Mouse (Mus musculus) common myeloid progenitor, adult 5-6 weeks (primary cell): Measurements from ENCODE around the gene Dennd6b. TPM values are rescaled to one million over a fixed set of nuclear protein-coding genes. Genes with fewer than 3 reads are reported as not detected.

Experiments
- ATAC-seq: replicated peaks from 2 replicates; pipeline ENCODE4 v1.8.0; 2016; ENCODE audit warnings: low read depth, mild to moderate bottlenecking, moderate TSS enrichment, inconsistent platforms; ENCODE audit not compliant: poor library complexity, severe bottlenecking
- total RNA-seq: library from RNA; stranded (forward); fragments of 200-1000, 187-1606 nt; gene quantifications from 2 replicates; pipeline ENCODE4 v1.2.3, GENCODE M21; 2017

Gene Dennd6b
- total RNA-seq, 1 experiment from 2014 or later = 1.6 TPM

DNA sequence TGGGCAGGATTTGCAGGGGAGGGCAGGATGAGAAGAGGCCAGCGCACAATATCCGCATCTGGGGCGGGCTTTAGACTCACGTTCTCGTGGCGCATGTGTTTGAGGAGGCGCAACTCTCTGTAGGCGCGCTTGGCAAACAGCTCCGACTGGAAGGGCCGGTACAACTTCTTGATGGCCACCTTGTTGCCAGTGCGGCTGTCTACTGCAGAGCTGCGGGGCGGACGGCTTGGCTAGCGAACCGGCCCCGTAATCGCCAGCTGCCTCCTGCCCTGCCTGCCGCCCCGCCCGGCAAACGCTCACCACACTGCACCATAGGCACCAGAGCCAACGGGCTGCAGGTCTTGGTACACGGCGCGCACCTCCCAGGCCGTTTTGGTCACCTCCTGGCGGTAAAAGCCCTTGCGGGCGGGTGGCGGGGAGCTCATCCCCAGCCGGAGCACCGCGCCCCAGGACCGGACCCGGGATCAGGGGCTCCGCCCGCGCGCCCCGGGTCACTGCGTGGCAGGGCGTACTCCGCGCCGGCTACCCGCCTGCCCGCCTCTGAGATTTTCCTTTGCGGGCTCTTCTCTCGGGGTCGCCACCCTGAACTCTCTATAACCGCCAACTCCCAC, 56.1 kb downstream of the Dennd6b start:
- no peak for ATAC-seq

DNA sequence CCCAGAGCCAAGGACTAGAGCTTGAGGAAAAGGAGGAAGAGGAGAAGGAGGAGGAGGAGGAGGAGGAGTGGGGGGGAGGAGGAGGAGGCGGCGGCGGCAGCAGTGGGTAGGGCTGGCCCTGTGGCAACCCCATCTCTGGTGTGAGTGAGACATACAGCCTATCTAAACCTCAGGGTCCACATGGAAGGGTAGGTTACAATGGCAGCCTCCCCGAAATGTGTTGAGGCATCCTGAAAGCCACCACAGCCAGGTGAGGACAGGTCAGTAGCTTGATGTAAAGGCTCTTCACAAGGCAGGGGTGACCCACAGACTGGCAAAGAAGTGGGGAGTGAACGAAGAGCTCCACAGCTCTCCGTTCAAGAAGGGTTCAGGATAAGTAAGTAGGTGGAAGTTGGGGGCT, 57.8 kb downstream of the Dennd6b start:
- no peak for ATAC-seq

DNA sequence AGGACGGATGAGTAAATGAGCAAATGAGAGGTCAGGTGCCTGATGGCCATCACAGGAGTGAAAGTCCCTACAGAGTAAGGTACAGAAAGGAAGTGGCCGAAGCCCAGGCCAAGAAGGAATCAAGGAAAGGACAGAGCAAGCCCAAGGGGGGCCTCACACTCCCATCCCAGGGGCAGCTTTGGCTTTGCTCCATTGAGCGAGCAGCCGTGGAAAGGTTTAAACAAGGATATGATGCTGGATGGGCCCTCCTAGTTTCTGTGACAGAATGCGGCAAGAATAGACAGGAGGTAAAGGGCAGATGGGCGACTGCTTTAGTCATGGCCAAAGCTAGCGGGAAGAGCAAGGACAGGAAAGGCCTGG, 58.3 kb downstream of the Dennd6b start:
- no peak for ATAC-seq

DNA sequence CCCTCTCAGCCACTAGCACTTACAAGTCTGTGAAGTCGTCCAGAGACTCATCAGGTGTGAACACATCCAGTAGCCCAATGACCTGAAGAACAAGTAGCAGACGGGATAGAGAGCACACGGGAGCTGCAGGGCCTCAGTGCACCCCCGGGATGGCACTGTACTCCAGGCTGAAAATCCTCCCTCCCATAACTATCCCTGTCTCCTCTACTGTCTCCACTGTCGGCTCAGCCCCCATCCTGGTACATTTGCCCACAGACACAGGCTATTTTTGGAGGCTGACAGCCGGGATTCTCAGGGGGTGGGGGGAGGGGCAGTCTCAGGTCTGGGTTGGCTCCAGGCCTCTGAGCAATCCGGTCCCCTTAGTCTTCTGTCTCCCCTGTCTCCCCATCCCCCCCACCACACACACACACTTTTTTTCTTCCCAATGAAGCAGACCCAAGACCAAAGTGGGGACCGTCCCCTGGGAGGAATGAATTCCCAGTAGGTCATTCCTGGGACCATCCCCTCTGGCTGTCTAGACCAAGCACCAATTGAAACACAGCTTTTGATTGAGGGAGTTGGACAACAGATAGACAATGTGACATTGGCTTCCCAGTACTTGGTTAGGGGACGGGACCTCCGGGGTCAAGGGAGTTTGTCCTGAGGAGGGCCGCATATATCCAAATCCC, 58.8 kb downstream of the Dennd6b start:
- no peak for ATAC-seq

DNA sequence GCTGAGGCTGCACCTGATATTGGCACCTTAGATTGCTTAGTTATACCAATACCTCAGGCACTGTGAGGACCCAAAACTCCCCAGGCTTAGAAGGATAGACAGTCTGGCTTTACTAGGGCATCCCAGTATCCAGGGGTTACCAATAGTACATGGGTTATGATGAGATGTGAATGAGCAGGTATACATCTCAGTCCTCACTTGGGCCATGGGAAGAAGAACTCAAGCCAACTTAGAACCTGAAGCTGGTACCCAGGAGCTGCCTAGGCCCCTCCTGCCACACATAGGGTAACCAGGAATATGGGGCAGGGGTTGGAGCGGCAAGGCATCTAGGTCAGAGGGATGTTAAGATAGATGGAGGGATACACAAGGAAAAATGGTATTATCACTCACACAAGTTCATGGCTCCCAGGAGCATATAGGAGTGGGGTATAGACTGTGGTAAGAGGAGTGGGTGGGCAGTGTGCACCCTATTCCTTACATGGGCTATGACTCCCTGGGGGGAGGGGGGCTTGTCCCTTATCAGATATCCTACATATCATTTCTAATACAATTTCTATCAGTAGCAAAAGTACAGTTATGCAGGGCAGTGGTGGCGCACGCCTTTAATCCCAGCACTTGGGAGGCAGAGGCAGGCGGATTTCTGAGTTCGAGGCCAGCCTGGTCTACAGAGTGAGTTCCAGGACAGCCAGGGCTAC, 59.7 kb downstream of the Dennd6b start:
- ATAC-seq = no peak

Other genes with a start within 250 kb of the Dennd6b start
- gene Ttll8, start 242.1 kb downstream of the Dennd6b start, total RNA-seq = not detected in 2 replicates
- gene Mlc1, start 217.5 kb downstream of the Dennd6b start, total RNA-seq = not detected in 2 replicates
- gene Mov10l1, start 213.6 kb downstream of the Dennd6b start, total RNA-seq = not detected in 2 replicates
- 0.37 TPM in 1 of 2 replicates, not detected in the other for gene Panx2, start 136.8 kb downstream of the Dennd6b start, total RNA-seq
- gene Trabd, start 121.4 kb downstream of the Dennd6b start, total RNA-seq = 16.5 and 20.5 TPM in 2 replicates
- gene Selenoo, start 107.4 kb downstream of the Dennd6b start, total RNA-seq = 11.2 and 14.2 TPM in 2 replicates
- gene Tubgcp6, start 73.4 kb downstream of the Dennd6b start, total RNA-seq = 14.6 and 21.7 TPM in 2 replicates
- 15.7 and 18.0 TPM in 2 replicates for gene Hdac10, start 67.8 kb downstream of the Dennd6b start, total RNA-seq
- gene Mapk12, start 55.8 kb downstream of the Dennd6b start, total RNA-seq = not detected in 2 replicates
- 0.50 and 0.73 TPM in 2 replicates for gene Mapk11, start 46.9 kb downstream of the Dennd6b start, total RNA-seq
- gene Plxnb2, start 15.7 kb downstream of the Dennd6b start, total RNA-seq = 20.2 and 29.2 TPM in 2 replicates
- 15.6 and 22.7 TPM in 2 replicates for gene Ppp6r2, start 15.1 kb upstream of the Dennd6b start, total RNA-seq
- 43.3 and 53.7 TPM in 2 replicates for gene Sbf1, start 118.8 kb upstream of the Dennd6b start, total RNA-seq
- not detected in 2 replicates for gene Adm2, start 126.2 kb upstream of the Dennd6b start, total RNA-seq
- gene Miox, start 137.9 kb upstream of the Dennd6b start, total RNA-seq = not detected in 2 replicates
- 13.9 and 14.4 TPM in 2 replicates for gene Lmf2, start 159.2 kb upstream of the Dennd6b start, total RNA-seq
- gene Ncaph2, start 159.2 kb upstream of the Dennd6b start, total RNA-seq = 81.4 and 106 TPM in 2 replicates
- 21.8 and 23.0 TPM in 2 replicates for gene Sco2, start 177.3 kb upstream of the Dennd6b start, total RNA-seq
- 0.68 and 0.78 TPM in 2 replicates for gene Tymp, start 180.5 kb upstream of the Dennd6b start, total RNA-seq
- 2.9 and 3.0 TPM in 2 replicates for gene Odf3b, start 182.8 kb upstream of the Dennd6b start, total RNA-seq
- gene Klhdc7b, start 188.4 kb upstream of the Dennd6b start, total RNA-seq = not detected in 2 replicates
- not detected in 2 replicates for gene Syce3, start 214.0 kb upstream of the Dennd6b start, total RNA-seq
- gene Cpt1b, start 229.4 kb upstream of the Dennd6b start, total RNA-seq = 2.6 TPM in 1 of 2 replicates, not detected in the other
- 3.9 and 7.0 TPM in 2 replicates for gene C730034F03Rik, start 233.1 kb upstream of the Dennd6b start, total RNA-seq
- 0.29 and 0.46 TPM in 2 replicates for gene Gm44502, start 233.2 kb upstream of the Dennd6b start, total RNA-seq
- 11.7 and 15.9 TPM in 2 replicates for gene Chkb, start 233.4 kb upstream of the Dennd6b start, total RNA-seq